Mouse (Mus musculus): ENCODE measurements around the gene Mrps7. TPM values are rescaled to one million over a fixed set of nuclear protein-coding genes. Genes with fewer than 3 reads are reported as not detected.
A peak's percentile ranks its signal among the peaks of the same experiment; 100 is the strongest.

Mrps7 gene
- total RNA-seq, 2 experiments from 2014 or later: 66.8 to 72.4 TPM

DNA sequence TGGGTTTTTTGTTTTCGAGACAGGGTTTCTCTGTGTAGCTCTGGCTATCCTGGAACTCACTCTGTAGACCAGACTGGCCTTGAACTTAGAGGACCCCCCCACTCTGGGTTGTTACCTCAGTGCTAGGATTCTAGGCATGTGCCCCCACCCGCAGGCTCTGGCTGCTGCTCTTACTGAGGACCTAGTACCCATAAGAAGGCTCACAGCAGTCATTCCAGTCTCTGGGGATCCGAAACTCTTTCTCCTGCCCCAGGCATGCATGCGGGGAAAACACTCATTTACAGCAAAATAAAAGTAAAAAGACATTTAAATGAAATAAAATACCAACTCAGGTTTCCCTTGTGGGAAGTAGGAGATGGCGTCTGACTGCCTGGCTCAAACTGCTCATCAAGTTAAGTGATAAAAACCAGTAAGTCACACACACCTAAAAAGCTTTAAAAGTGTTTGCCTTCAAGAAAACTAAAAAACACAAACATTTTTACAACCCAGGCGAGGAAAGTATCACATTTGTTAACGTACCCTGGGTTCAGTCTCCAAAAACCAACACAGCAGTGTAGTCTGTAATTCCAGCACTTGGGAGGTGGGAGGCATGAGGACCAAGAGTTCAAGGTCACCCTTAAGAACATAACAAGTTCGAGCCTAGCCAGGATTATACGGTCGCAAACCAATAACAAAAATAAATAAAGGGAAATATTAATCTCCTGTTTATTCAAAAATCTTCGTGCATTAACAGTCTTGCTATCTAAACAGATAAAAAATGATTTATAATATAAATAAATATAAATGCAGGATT is 23.3 kb downstream of the Mrps7 start:
- intact Hi-C loops (cut with DNase I): no loop called here

DNA sequence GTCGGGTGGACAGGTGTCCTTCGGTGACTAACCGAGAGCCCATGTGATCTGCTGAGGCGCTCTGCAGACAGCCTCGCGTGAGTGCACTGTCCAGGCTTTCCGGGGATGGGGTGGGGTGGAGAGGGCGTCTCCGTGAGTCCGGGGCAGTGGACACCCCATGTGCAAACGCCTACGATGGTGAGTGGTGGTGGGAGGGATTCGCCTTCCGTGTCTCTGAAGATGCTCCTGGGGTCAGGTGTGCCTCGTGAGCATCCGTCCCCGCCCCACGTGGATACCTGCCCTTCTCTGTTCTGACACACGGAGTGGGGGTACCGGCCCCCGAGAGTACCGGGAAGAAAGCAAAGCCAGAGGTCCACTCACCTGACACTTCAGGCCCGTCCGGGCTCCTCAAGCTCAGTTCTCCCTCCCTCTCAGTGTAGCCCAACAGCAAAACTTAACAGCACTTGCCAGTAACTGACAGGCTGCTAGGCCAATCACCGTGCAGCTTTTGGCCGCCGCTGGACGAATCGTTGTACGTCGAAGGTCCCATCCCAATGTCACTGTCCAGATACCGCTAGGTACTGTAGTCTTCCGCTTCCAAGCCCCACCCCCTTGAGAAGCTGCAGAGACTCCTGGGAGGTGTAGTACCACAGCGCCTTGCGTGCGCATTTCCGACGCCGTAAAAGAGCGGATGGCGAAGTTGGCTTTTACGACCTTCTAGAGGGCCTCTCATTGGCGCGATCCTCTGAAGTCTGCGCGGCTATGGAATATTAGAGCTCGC is 24.2 kb downstream of the Mrps7 start, which contains the start of gene Slc25a19:
TSS of gene Slc25a19 (minus strand) at position 591 of the 760 bp plus-strand sequence.
- intact Hi-C loops (cut with DNase I): no loop called here
- peak; percentile 97 to 99 for DNase-seq

More for the DNA sequence above, 23.3 kb downstream of the Mrps7 start:
- DNase-seq: no peak

DNA sequence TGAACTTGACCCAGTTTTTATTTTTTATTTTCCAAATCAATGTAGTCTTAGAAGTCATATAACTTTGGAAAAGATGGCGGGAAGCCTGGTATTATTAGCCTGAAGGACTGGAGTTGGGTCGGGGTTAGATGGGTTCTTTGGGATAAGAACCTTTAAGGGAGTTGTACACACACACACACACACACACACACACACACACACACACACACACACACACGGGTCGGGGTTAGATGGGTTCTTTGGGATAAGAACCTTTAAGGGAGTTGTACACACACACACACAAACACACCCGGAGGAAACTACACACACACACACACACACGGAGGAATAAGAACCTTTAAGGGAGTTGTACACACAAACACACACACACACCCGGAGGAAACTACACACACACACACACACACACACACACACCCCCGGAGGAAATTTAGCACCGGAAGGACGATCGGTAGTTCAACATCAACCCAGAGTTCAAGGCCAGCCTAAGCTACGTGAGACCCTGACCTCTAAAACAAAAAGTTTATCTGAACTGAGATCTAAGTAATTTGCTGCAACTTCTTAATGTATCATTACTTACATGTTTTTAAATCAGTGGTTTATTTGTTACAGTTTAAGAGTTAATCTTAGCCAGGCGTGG is 24.9 kb downstream of the Mrps7 start:
- DNase-seq: no peak
- intact Hi-C loops (cut with DNase I): no loop called here

DNA sequence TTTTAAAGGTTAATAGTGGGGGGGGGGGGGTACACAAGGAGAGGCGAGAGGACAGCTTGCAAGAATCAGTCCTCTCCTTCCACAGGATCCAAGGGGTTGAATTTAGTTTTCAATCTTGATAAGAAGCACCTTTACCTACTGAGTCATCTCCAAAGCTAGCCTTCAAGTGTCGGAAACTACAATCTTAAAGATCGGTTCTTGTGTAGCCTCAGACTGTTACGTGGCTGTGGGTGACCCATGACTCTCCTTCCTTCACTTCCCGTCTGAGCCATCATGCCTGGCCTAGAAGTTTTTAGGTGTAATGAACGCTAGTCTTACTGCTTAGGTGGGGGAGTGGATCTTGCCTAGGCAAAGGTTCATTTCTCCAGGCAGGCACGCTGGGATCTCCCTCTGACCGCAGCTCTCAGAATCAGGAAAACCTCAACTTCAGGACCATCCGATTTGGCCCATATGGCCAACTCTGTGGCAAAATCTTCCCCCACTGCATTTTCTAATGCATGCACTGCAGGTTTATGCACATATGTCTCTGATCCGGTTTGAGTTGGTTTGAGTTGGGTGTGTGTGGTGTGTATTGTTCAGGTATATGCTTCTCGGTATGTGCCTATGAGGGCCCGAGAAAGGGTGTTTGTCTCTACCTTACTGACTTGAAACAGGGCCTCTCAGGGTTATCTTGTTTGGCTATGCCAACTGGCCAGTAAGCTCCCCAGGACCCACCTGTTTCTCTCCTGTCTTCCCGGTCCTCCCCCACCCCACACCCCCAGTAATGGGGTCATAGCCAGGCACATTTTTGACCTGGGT is 26.2 kb downstream of the Mrps7 start:
- intact Hi-C loops (cut with DNase I): no loop called here
- no peak for DNase-seq

DNA sequence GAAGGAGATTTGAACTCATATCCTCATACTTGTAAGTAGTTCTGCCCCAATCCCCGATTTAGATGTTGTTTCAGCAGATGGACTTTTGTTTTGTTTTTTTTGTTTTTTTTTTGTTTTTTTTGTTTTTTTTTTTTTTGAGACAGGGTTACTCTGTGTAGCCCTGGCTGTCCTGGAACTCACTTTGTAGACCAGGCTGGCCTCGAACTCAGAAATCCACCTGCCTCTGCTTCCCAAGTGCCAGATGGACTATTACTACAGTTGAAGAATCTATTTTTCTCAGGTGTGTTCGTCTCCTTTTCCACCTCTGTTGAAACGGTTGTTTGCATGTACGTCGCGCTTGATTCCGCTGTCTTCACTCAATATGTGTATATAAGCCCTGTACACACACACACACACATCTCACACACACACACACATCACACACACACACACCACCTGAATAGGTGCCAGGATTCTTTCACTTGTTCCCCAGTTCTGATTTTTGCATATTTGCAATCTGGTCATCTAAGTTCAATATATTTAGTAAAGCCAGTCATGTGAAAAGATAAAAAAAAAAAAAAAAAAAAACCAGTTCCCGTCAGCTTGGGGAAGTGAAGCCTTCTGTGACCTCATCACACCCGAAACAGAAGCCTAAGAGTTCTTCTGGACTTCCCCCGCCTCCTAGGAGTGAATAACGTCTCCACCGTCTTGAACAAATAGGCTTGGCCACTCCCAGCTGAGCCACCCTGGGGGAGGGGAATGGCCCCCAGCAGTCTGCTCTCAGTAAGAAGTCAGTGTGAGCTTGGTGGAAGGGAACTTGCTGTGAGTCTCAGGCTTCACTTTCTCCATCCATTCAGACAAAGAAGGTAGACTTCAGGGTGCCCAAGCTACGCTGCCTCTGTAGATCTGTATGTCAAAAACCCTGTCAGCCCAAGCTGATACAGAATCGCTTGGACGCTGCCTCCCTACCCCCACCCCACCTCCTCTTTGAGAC is 27.1 kb downstream of the Mrps7 start:
- DNase-seq: no peak
- intact Hi-C loops (cut with DNase I): no loop called here

DNA sequence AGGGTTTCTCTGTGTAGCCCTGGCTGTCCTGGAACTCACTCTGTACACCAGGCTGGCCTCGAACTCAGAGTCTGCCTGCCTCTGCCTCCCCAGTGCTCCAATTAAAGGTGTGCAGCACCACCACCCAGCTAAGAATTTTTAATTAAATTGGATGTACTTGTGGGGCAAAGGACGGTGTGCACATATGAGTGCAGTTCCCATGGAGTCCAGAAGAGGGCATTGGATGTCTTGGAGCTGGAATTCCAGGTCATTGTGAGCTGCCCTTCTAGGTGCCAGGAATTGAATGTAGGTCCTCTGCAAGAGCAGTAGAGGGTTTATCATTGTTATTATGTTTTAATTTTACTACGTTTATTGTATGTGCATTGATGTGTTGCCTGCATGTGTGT is 27.8 kb downstream of the Mrps7 start:
- intact Hi-C loops (cut with DNase I): no loop called here
- no peak for DNase-seq

DNA sequence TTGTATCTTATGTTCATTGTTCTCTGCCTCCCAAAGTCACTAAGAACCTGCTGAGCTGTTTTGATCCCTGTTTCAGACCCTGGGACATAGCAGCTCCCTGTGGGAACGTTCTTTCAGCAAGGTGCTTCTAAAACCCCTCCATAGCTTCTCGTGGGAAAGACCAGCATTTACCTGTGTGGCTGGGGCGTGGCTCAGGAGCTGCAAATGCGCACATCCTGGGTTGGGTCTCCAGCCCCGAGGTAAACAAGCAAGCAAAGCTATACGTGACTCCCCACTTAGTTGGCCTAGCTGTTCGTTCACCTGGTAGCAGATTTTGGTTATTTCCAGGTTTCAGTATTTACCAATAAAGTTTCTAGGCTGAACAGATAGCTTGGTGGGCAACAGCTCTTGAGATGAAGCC is 28.5 kb downstream of the Mrps7 start:
- intact Hi-C loops (cut with DNase I): no loop called here
- DNase-seq: no peak

DNA sequence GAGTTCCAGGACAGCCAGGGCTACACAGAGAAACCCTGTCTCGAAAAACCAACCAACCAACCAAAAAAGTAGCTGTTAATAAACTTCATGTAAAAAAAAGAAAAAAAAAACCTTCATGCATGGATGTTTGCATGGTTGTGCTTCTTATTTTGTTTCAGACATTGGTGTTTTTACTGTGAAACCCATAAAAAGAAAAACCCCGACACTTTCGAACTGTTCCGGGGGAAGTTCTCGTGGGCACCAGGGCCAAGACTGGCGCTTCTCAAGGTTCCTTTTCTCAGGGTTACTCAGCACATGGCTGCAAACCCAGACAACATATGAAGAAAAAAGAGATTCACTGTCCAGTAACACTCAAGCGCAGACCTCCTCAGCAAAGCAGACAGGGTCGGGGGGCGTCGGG is 29.1 kb downstream of the Mrps7 start:
- DNase-seq: no peak
- intact Hi-C loops (cut with DNase I): no loop called here

DNA sequence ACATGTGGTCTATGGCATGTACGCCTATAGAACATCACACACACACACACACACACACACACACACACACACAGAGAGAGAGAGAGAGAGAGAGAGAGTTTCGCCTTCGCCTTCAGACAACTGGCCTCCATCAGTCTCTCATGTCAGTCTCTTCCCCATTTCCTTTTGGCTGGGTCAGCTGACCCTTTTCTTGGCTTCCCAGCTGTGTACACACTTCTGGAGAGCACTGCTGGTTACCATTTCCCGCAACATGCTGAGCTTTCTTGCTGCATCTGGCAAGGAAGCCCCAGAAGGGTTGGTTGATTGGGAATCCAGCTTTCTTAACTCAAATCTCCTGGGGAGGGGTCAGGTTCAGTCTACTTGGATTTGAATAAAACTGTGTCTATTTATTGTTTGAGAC is 30.4 kb downstream of the Mrps7 start:
- intact Hi-C loops (cut with DNase I): no loop called here
- DNase-seq: no peak

DNA sequence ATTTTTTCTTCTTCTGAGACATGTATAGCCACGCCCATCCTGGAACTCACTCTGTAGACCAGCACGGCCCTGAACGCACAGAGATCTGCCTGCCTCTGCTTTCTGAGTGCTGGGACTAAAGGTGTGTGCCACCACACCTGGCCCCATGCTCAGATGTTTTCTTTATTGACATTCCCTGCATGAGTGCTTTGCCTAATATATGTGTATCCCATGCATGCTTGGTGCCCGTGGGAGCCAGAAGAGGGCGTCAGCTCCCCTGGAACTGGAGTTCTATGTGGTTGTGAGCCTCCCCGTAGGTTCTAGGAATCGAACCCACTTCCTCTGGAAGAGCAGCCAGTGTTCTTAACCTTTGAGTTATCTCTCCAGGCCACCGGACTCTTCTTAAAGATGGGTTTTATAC is 31.3 kb downstream of the Mrps7 start:
- intact Hi-C loops (cut with DNase I): no loop called here
- DNase-seq: no peak

DNA sequence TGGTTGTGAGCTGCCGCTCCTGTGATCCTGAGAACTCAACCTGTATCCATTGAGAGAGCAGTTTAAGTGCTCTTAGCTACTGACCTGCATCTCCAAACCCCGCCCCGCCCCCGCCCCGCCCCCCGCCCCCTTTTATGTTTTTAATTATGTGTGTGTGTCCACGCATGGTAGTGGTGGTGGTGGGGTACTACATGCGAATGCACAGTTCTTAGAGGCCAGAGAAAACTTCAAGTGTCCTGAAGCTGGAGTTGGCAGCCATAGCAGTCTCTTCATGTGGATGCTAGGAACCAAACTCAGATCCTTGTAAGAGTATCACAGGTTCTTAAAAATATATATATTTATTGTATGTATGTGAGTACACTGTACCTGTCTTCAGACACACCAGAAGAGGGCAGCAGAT is 31.8 kb downstream of the Mrps7 start:
- DNase-seq: no peak
- intact Hi-C loops (cut with DNase I): no loop called here

DNA sequence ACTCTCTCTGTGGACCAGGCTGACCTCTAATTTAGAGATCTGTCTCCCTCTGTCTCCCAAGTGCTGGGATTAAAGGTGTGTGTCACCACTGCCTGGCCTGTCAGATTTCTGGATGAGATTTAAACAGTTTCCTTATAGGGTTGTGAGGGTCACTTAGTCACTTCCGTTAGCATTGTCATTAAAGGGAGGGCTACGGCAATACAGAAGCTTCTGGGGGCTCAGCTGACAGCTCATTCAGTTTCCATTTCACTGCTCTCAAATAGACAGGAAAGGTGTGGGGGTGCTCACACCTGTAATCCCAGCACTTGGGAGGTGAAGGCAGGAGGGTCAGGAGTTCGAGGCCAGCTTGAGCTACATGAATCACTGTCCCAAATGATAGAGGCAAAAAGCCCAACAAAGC is 33.2 kb downstream of the Mrps7 start:
- intact Hi-C loops (cut with DNase I): no loop called here

DNA sequence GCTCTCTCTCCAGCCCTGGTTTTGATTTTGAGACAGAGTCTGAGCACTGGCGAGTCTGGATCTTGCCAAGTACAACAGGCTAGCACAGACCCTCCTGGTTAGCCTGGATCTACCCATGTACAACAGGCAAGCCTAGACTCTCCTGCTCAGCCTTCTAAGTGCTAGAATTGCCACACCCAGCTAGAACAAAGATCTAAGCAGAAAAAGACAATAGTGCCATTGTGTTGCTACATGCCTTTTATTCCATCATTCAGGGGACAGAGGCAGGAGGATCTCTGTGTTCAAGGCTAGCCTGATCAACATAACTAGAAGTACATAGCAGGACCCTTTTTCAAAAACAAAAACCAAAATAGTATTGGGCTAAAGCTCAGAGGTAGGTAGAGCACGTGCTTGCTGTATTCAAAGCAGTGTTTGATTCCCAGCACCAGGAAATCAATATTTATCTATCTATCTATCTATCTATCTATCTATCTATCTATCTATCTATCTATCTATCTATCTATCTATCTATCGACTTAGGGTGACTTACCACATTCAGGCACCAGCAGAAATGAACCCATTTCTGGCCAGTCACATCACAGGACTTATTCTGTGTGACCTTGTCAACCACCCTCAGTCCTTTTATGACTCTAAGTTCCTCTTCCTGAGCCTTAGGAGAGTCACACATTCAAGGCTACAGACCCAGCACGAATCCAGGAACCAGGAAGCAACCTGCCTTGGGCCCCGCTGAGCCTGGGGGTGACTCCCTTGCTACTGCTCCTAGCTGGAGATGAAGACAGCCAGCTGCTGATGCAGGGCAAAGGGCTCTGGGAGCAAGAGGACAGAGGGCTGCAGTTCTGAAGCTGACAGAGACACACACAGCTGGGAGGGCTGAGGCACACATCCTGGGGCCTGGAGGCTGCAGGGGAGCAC is 35.0 kb downstream of the Mrps7 start:
- DNase-seq: no peak
- intact Hi-C loops (cut with DNase I): no loop called here

More for the DNA sequence above, 33.2 kb downstream of the Mrps7 start:
- DNase-seq: no peak

DNA sequence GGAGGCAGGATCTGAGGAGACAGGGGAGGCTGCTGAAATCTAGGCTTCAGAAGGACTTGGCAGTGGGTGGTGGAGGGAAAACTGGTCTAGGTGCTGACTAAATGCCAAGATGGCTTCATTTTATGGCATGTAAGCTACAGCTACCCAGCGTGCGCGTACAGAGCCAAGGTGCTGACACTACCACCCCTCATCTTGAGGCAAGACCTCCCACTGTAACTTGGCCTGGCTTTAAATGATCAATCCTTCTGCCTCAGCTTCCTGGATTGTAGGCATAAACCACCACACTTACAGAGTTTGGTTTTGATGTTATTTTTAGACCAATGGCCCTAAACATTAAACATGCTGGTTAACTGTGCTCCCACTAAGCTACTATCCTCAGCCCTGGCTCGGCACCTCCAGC is 35.8 kb downstream of the Mrps7 start:
- no peak for DNase-seq
- intact Hi-C loops (cut with DNase I): no loop called here

DNA sequence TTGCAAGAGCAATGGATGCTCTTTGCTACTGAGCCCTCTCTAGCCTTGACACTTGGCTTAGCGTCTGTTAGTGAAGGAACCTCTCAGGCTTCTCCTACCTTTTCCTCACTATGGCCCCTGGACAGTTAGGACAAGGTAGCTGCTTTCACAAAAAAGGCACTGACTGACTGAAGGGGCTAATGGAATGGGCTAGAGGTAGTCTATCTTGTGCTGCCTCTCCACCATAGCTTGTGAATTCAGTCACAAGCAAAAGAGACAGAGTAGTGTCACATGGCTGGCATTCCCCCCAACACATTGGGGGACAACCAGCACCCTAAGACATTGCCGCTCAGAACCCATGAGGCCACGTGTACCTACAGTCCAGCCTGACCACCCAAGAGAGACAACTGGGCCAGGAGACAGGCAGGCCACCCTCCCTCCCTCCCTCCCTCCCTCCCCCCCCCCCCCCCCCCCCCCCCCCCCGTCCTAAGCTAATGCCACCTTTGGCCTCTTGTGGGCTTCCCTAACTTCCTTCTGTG is 36.6 kb downstream of the Mrps7 start:
- intact Hi-C loops (cut with DNase I): no loop called here
- no peak for DNase-seq

DNA sequence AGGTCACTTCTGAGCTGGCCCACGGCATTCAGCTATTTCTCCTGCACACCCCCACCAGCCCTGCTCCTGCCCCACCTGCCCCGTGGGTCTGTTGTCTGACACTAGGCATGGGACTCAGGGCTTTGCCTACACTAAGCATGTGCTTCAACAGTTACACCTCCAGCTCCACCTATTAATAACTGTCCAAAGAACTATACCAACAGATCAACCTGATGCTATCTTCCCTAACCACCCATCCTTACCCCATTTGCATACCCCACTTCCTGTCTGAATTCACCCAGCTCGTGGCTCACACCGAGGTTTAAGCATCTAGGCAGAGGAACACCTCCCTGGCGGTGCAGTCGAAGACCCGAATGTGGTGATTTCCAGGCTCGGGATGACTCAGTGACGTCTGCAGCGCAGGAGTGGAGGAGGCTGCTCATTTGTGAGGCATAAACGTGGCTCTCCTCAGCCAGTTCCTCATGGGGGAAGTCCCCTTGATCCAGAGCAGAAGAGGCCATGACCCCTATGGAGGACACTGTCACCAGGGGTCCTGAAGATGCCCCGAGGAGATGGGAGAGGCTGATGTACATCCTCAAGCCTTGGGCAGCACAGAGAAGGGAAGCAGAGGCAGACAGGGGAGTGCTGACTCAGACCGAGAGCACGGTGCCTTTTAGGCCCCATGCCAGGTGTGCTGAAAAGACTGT is 37.4 kb downstream of the Mrps7 start:
- DNase-seq: no peak
- intact Hi-C loops (cut with DNase I): no loop called here

DNA sequence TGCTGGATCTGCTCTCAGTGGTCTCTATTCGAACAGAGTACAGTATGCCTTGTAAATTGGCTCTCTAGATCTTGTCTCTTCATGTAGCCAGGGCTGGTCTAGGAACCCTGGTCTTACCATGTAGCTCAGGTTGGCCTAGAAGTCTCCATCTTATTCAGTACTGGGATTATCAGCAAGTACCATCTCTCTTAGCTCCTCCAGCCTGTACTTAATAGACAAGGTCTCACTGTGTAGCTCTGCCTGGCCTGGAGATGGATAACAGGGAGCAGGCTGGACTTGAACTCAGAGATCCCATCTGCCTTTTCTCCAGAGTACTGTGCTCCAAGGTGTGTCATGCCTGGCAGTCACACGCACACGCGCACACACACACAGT is 37.9 kb downstream of the Mrps7 start:
- no peak for DNase-seq
- intact Hi-C loops (cut with DNase I): no loop called here

DNA sequence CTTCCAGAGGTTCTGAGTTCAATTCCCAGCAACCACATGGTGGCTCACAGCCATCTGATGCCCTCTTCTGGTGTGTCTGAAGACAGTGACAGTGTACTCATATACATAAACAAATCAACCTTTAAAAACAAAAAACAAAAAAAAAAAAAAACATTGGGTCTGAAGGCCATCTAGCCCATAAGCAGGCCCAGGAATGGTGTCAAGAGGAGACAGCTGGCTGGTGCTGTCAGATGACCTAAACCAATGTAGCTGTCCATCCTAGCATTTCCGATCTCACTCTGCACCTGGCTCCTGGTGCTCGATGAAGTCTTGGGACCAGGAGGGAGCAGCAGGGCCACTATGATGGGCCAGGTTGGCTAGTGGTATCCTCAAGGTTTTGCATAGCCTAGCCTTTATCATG is 39.0 kb downstream of the Mrps7 start:
- DNase-seq: no peak
- intact Hi-C loops (cut with DNase I): no loop called here

All from gastrocnemius, postnatal 36 days (tissue).